Comparison of ENCODE assay signal across 9 mouse cellular contexts in the genomic region with DNA sequence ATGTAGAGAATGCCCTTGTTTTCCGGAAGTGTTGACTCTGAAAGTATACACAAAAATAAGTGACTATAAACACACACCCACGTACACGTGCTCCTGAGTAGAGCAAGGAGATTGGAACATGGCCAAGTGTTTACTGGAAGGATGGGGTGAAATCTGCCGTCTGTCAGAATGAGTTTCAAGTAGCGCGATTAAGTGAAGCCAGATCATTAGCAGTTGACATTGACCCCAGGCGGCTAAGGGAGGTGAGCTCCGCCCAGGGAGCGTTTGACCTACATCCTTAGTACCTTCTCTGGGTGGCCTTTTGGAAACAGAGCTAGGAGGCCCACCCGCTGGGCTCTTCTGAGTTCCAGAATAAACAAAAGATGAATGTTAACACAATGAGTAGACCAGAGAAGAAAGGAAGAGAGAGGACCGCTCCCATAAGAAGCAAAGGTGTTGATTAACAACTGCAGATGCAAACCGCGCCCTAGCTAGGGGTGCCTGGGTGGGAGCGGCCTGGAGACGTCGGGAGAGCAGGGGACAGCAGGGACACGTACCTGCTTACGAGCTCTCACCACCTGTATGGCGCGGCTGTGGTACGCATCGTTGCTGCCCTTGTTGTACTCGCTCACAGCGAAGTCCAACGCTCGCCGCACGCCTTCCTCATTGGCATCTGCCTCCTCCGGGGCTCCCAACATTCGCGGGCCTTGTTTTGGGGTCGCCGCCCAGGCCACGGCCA. TPM values are rescaled to one million over a fixed set of nuclear protein-coding genes. Genes with fewer than 3 reads are reported as not detected.
DNase-seq lines count a peak whose midpoint lies in the region; ATAC-seq and TF ChIP-seq lines count a peak whose summit lies in the region.
"Had no signal": no experiment of that assay in that cellular context is flagged by ENCODE, and none has a peak within 500 bp of the region (broad histone marks: within the 10 kb centered on the region; RNA-seq: fewer than 3 reads in every experiment).

No protein-coding gene starts in this region.

- DNase-seq in urinary bladder, postnatal 14 days (ENCODE audit: low spot score) = peak; percentile 6
- no peak for DNase-seq in urinary bladder, postnatal 36 days (ENCODE audit: low spot score in 2 of 2)
- DNase-seq in cerebellum, postnatal 14 days = peak; percentile 28 to 54
- DNase-seq in kidney, postnatal 0 days (ENCODE audit: low spot score) = peak; percentile 56
- DNase-seq in gastrocnemius, postnatal 36 days = no peak
- DNase-seq in testis, postnatal 10 days (ENCODE audit: low spot score) = no peak

- peak overlapping the region; percentile 94 for H3K9ac ChIP-seq in heart, embryonic 11.5 days (ENCODE audit: low read depth, low read length)
- peak overlapping the region; percentile 84 for H3K9ac ChIP-seq in kidney, postnatal 0 days (ENCODE audit: low read depth, low read length)

- peak overlapping the region; percentile 90 for H3K4me2 ChIP-seq in heart, embryonic 11.5 days
- peak overlapping the region; percentile 86 for H3K4me2 ChIP-seq in kidney, postnatal 0 days (ENCODE audit: low read length)

- no peaks in the 10 kb centered on the region for H3K27me3 ChIP-seq in heart, embryonic 11.5 days (ENCODE audit: control insufficient read depth, insufficient read depth, low read length)
- H3K27me3 ChIP-seq in kidney, postnatal 0 days (ENCODE audit: insufficient read depth, low read length) = no peaks in the 10 kb centered on the region
- no peaks in the 10 kb centered on the region for H3K27me3 ChIP-seq in megakaryocyte, embryonic 14.5 days (replicated peaks)

- H3K4me3 ChIP-seq in heart, embryonic 11.5 days (ENCODE audit: low read depth, low read length) = peak overlapping the region; percentile 94
- peak overlapping the region; percentile 70 for H3K4me3 ChIP-seq in kidney, postnatal 0 days (replicated peaks; ENCODE audit: low read depth, low read length)
- peak overlapping the region; percentile 100 for H3K4me3 ChIP-seq in megakaryocyte, embryonic 14.5 days (replicated peaks)

- no peak for TF ChIP-seq CTCF in kidney, postnatal 0 days (IDR thresholded peaks at IDR 0.05; ENCODE audit: low read depth)

- ATAC-seq in heart, embryonic 11.5 days (replicated peaks; ENCODE audit: insufficient number of reproducible peaks, low FRiP score, low TSS enrichment) = peak; percentile 48
- peak; percentile 66 for ATAC-seq in kidney, postnatal 0 days (replicated peaks; ENCODE audit: low FRiP score, low read depth)

- intact Hi-C loops in gastrocnemius, postnatal 36 days (cut with DNase I) = no loop called here

- peaks cover 7% of the 10 kb centered on the region for H3K36me3 ChIP-seq in heart, embryonic 11.5 days (ENCODE audit: control insufficient read depth, insufficient read depth, low read length)
- H3K36me3 ChIP-seq in kidney, postnatal 0 days (ENCODE audit: insufficient read depth, low read length) = peaks cover 3% of the 10 kb centered on the region; the same call in 1 of the 2 replicates
- peaks cover 35% of the 10 kb centered on the region for H3K36me3 ChIP-seq in megakaryocyte, embryonic 14.5 days (replicated peaks; ENCODE audit: low read length)

- peaks cover 55% of the 10 kb centered on the region for H3K4me1 ChIP-seq in heart, embryonic 11.5 days (ENCODE audit: control insufficient read depth, insufficient read depth, low read length)
- peaks cover 22% of the 10 kb centered on the region; the same call in 1 of the 2 replicates for H3K4me1 ChIP-seq in kidney, postnatal 0 days (replicated peaks; ENCODE audit: insufficient read depth, low read length)
- H3K4me1 ChIP-seq in megakaryocyte, embryonic 14.5 days = peaks cover 63% of the 10 kb centered on the region

- no peaks in the 10 kb centered on the region for H3K9me3 ChIP-seq in heart, embryonic 11.5 days (replicated peaks; ENCODE audit: control insufficient read depth, low read length)
- H3K9me3 ChIP-seq in kidney, postnatal 0 days (replicated peaks; ENCODE audit: low read length) = no peaks in the 10 kb centered on the region
- no peaks in the 10 kb centered on the region for H3K9me3 ChIP-seq in megakaryocyte, embryonic 14.5 days

- WGBS in heart, embryonic 11.5 days (ENCODE audit: insufficient replicate concordance) = under 1% methylated on average over 34 of the region's 34 CpGs
- WGBS in kidney, postnatal 0 days = under 1% methylated on average over 34 of the region's 34 CpGs

- H3K27ac ChIP-seq in heart, embryonic 11.5 days (ENCODE audit: low read depth, low read length) = peak overlapping the region; percentile 93
- peak overlapping the region; percentile 90 for H3K27ac ChIP-seq in kidney, postnatal 0 days

RNA-seq across cellular contexts. Expression of gene Cst3, which starts 0.7 kb away (rescaled TPM):
- polyA plus RNA-seq in heart, embryonic 11.5 days (2014; fragmentation: Nextera tagmentation; extraction: Ambion mirVana) = 812 and 876 TPM in 2 replicates
- polyA plus RNA-seq in kidney, postnatal 0 days (2015; fragmentation: Nextera tagmentation; extraction: Ambion mirVana) = 545 and 617 TPM in 2 replicates
- 199 and 636 TPM in 2 replicates for polyA plus RNA-seq in megakaryocyte, embryonic 14.5 days (2012; ENCODE audit: insufficient read depth, low replicate concordance)
- total RNA-seq in gastrocnemius, postnatal 36 days (2021) = 100 to 1,000 TPM; 479 to 583 TPM

RNA-seq across cellular contexts. Expression of gene 9230104L09Rik, which starts 9.9 kb away (rescaled TPM):
- not detected in 2 replicates for polyA plus RNA-seq in heart, embryonic 11.5 days (2014; fragmentation: Nextera tagmentation; extraction: Ambion mirVana)
- polyA plus RNA-seq in kidney, postnatal 0 days (2015; fragmentation: Nextera tagmentation; extraction: Ambion mirVana) = not detected in 2 replicates
- not detected in 2 replicates for polyA plus RNA-seq in megakaryocyte, embryonic 14.5 days (2012; ENCODE audit: insufficient read depth, low replicate concordance)
- 1 to 10 TPM in 1 of 2 experiments, under 1 TPM in 1; 0.66 to 1.5 TPM for total RNA-seq in gastrocnemius, postnatal 36 days (2021)

RNA-seq across cellular contexts. Expression of gene Cst9, which starts 39.8 kb away (rescaled TPM):
- 1.9 and 2.3 TPM in 2 replicates for polyA plus RNA-seq in heart, embryonic 11.5 days (2014; fragmentation: Nextera tagmentation; extraction: Ambion mirVana)
- polyA plus RNA-seq in kidney, postnatal 0 days (2015; fragmentation: Nextera tagmentation; extraction: Ambion mirVana) = not detected in 2 replicates
- not detected in 2 replicates for polyA plus RNA-seq in megakaryocyte, embryonic 14.5 days (2012; ENCODE audit: insufficient read depth, low replicate concordance)
- not detected for total RNA-seq in gastrocnemius, postnatal 36 days (2021)

RNA-seq across cellular contexts. Expression of gene Cst13, which starts 54.9 kb away (rescaled TPM):
- not detected in 2 replicates for polyA plus RNA-seq in heart, embryonic 11.5 days (2014; fragmentation: Nextera tagmentation; extraction: Ambion mirVana)
- polyA plus RNA-seq in kidney, postnatal 0 days (2015; fragmentation: Nextera tagmentation; extraction: Ambion mirVana) = not detected in 2 replicates
- polyA plus RNA-seq in megakaryocyte, embryonic 14.5 days (2012; ENCODE audit: insufficient read depth, low replicate concordance) = not detected in 2 replicates
- total RNA-seq in gastrocnemius, postnatal 36 days (2021) = not detected
- polyA plus RNA-seq: gonadal fat pad, adult 2 months had no signal

Comparison
In these comparisons a context has a peak if more than half of its experiments do, and no peak if none do; other contexts are left out.
1. DNase-seq: peak in urinary bladder, postnatal 14 days (single experiment), cerebellum, postnatal 14 days (2 of 2) and kidney, postnatal 0 days (single experiment); none in urinary bladder, postnatal 36 days (0 of 2), gastrocnemius, postnatal 36 days (0 of 2) and testis, postnatal 10 days (single experiment).
2. Peak in every context shown above with its lines, with median percentiles within 50 percentile points of each other: H3K4me3 ChIP-seq.